Mouse (Mus musculus): Measurements from ENCODE around the gene Flcn.

DNA sequence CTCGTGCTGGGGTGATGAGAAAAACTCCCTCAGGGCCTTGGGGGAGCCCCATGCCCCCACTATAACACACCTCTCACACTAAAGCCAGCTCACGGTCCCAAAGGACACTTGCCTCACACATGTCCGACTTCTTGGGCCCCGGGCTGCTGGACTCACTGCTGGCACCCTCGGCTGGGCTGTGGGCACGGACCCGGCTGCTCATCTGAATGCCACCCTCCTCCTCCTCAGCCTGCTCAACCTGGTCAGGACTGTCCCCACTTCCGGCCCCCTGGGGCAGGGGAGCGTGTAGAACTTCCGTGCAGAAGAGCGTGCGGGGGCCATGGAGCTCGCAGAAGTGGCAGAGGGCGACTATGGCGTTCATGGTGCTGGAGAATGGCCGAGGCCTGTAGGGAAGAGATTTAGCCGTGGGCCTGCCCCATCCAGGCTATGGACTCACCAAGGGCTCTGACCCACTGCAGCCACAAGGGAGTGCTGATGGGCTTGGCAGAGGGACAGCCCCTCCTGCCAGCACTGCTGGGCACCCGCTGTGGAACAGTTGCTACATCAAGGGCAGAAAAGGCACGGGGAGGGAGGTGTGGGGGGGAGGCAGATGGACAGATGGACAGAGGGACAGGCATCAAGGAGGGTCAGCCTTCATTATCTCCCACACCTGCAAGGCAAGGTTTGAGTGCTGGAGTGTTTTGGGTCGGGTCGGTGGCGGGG is 5.3 kb downstream of the Flcn start:
- peak; percentile 38 for TF ChIP-seq CTCF (IDR thresholded peaks at IDR 0.05)
- no peak for TF ChIP-seq EP300 (IDR thresholded peaks at IDR 0.05; ENCODE audit: insufficient read depth, low read depth, low read length)
- no peak for TF ChIP-seq POLR2A (IDR thresholded peaks at IDR 0.05; ENCODE audit: insufficient read depth, low read depth, low read length)

Measured in heart, adult 2 months (tissue).